Mouse (Mus musculus) heart, embryonic 14.5 days (tissue): ENCODE data around the gene Myh7b. TPM values are rescaled to one million over a fixed set of nuclear protein-coding genes. Genes with fewer than 3 reads are reported as not detected.

Experiments
- ATAC-seq: fragments of 200-750 bp; cut with Nextera tagmentation; 2 replicates; pipeline ENCODE4 v1.8.0; 2017; ENCODE audit warnings: low read depth, moderate TSS enrichment; ENCODE audit not compliant: insufficient number of reproducible peaks, insufficient read depth, low FRiP score
- H3K27ac ChIP-seq, 2 experiments: fragments of 200-500 bp in 1 of 2; fragments of 300-500 bp in 1 of 2; sonication (generic) in 1 of 2; replicated peaks in 1 of 2; 2 replicates each; pipeline ENCODE4 v1.5.1; 2012 to 2014; ENCODE audit warnings: low read depth in 2 of 2, low read length in 2 of 2, control low read depth in 1 of 2, mild to moderate bottlenecking in 1 of 2, mixed read lengths in 1 of 2; ENCODE audit not compliant: control insufficient read depth in 1 of 2, insufficient read depth in 1 of 2
- H3K27me3 ChIP-seq: fragments of 300-500 bp; sonication (generic); 2 replicates; pipeline ENCODE4 v1.6.1; 2014; ENCODE audit warnings: mild to moderate bottlenecking, low read length, control low read depth; ENCODE audit not compliant: control insufficient read depth, insufficient read depth
- H3K36me3 ChIP-seq: fragments of 300-500 bp; sonication (generic); 2 replicates; pipeline ENCODE4 v1.6.1; 2014; ENCODE audit warnings: mild to moderate bottlenecking, control low read depth, low read length, mixed read lengths; ENCODE audit not compliant: control insufficient read depth, insufficient read depth
- H3K4me1 ChIP-seq, 2 experiments: fragments of 200-500 bp in 1 of 2; fragments of 300-500 bp in 1 of 2; sonication (generic) in 1 of 2; 2 replicates each; pipeline ENCODE4 v1.6.1; 2012 to 2014; ENCODE audit warnings: low read length in 2 of 2, control low read depth in 1 of 2, mixed read lengths in 1 of 2; ENCODE audit not compliant: control insufficient read depth in 2 of 2, insufficient read depth in 2 of 2
- H3K4me2 ChIP-seq: fragments of 300-500 bp; sonication (generic); 2 replicates; pipeline ENCODE4 v1.6.1; 2014; ENCODE audit warnings: mild to moderate bottlenecking, low read length
- H3K4me3 ChIP-seq, 2 experiments: fragments of 200-500 bp in 1 of 2; fragments of 300-500 bp in 1 of 2; sonication (generic) in 1 of 2; 2 replicates each; pipeline ENCODE4 v1.5.1; 2012 to 2014; ENCODE audit warnings: low read length in 2 of 2, mild to moderate bottlenecking in 2 of 2, control low read depth in 1 of 2, low read depth in 1 of 2, moderate library complexity in 1 of 2; ENCODE audit not compliant: control insufficient read depth in 1 of 2, insufficient read depth in 1 of 2
- H3K9ac ChIP-seq: fragments of 300-500 bp; sonication (generic); 2 replicates; pipeline ENCODE4 v1.6.1; 2014; ENCODE audit warnings: mild to moderate bottlenecking, low read length
- H3K9me3 ChIP-seq: fragments of 300-500 bp; sonication (generic); 2 replicates; pipeline ENCODE4 v1.6.1; 2016; ENCODE audit warnings: low read length, control low read depth; ENCODE audit not compliant: control insufficient read depth
- WGBS: fragments of 180-500 bp; shearing (Covaris S2); extraction: QIAGEN DNeasy Blood & Tissue Kit; methylation state at CpG from one replicate; pipeline ENCODE4 v1.1.7; 2014; 5-methylcytosine and 5-hydroxymethylcytosine counted together
- polyA plus RNA-seq: library from polyadenylated mRNA; unstranded; fragments of >200 nt; fragmentation: Nextera tagmentation; extraction: Ambion mirVana; gene quantifications from 2 replicates; pipeline ENCODE4 v1.2.1, GENCODE M21; 2014

Myh7b gene
- polyA plus RNA-seq, 1 experiment from 2014 or later, result 27.3 TPM

DNA sequence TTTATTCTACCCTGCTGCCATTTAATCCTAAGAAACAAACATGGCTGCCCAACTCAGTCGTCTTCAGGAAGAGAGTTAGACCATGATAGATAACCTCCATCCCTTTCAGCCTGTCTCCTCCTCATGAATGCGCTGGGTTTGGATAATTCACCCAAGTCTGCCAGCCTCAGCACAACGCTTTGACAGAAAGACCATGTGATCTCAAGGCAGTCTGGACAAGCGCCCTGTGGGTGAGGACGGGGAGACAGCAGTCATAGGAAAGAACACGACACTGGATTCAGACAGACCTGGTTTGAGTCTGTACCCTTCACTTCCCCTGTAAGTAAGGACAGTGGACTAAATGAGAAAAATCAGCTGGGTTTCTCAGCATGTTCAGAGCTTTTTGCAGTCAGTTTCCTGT is 21.5 kb upstream of the Myh7b start:
- Histone ChIP-seq H3K4me3 (no peak overlapping the region), H3K4me2 (no peak overlapping the region), H3K36me3 (no peaks in the 10 kb centered on the region), H3K27ac (no peak overlapping the region), H3K9ac (no peak overlapping the region), H3K4me1 (peaks cover 2 to 10% of the 10 kb centered on the region in 2 experiments; a peak in 1 of 4 replicates), H3K27me3 (no peaks in the 10 kb centered on the region), H3K9me3 (no peaks in the 10 kb centered on the region)
- ATAC-seq, result no peak
- 72% methylated on average over 6 of the region's 6 CpGs for WGBS

DNA sequence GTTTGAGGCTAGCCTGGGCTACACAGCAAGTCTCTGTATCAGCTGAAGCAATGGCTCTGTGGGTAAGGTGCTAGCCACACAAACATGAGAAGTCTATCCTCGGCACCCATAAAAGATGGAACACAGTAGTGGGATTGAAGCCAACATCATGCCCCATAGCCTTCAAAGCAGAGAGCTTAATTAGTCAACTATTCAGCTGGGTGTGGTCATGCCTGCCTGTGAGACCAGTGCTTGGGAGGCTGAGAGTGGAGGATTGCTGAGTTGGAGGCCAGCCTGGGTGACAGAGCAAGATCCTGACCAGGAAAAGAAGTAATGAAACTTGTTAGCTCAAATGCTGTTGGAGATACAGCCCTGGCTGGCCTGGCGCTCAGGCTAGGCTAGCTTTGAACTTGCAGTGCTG is 20.1 kb upstream of the Myh7b start:
- no peak for ATAC-seq
- Histone ChIP-seq H3K9ac (no peak overlapping the region), H3K27me3 (no peaks in the 10 kb centered on the region; the same call in 1 of the 2 replicates), H3K27ac (no peak overlapping the region), H3K4me3 (no peak overlapping the region), H3K4me2 (no peak overlapping the region), H3K9me3 (no peaks in the 10 kb centered on the region), H3K36me3 (no peaks in the 10 kb centered on the region), H3K4me1 (peaks cover 2 to 10% of the 10 kb centered on the region in 2 experiments; a peak in 1 of 4 replicates)
- WGBS, result 88% methylated on average over 2 of the region's 2 CpGs

DNA sequence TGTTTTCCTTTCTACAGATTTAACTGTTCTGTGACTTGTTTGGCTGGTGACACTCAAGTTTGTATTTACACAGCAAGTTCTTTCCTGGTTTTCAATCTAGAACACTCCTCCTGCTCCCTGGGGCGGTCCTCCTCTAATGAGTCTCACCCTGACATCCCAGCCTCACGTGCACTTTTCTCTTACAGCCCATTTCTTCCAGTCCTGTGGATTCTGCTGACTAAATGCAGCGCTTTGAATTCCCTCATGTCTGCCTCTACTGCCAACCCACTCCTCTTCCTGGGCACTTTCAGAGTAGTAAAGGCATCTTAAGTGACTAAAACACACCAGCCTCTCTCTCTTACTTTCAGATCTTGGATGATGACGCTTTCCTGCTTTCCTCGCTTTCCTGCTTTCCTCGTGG is 19.3 kb upstream of the Myh7b start:
- Histone ChIP-seq H3K4me3 (peak overlapping the region; percentile 59 to 62), H3K36me3 (no peaks in the 10 kb centered on the region), H3K4me1 (peaks cover 7 to 10% of the 10 kb centered on the region in 2 experiments; a peak in 2 of 4 replicates), H3K27me3 (no peaks in the 10 kb centered on the region; the same call in 1 of the 2 replicates), H3K9ac (peak overlapping the region; percentile 85), H3K4me2 (peak overlapping the region; percentile 77), H3K9me3 (no peaks in the 10 kb centered on the region), H3K27ac (peak overlapping the region; percentile 81 to 90)
- WGBS, result 5% methylated on average over 6 of the region's 6 CpGs
- ATAC-seq, result no peak

DNA sequence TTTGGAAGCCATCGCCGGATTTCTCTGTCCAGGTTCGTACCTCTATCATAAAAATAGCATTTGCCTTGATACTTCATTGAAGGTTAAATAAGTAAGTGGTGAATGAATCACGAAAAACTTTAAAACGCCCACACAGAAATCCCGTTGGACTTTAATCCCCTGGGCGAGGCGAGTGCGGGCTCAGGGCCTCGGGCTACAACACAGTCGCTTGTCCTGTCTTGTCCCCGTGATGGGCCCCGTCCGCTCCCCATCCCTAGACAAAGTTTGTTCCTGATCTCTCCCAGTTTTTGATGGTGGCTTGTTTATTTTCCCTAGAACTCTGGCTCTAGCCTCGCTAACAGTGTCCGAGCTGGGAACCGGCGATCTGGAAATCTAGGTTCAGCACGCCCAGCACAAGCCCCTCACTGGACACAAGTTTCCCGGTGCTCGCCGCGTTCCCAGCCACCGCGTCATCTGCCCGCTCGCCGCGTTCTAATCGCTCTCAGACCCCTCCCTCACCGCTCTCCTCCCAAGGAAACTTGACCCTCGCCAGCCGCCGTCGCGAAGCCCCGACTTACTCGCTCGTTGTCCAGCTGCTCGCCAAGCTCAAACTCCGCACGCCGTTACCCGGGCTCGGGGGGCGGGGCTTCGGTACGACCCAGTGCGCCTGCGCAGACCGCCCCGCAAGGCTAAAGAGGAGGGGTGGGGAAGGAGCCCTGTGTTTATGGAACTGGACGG is 18.7 kb upstream of the Myh7b start, which contains the start of gene Gss:
TSS of gene Gss (minus strand) at position 674 of the 717 bp plus-strand sequence.
- Histone ChIP-seq H3K27me3 (no peaks in the 10 kb centered on the region; the same call in 1 of the 2 replicates), H3K4me3 (peak within 1 kb of the TSS; percentile 59 to 62), H3K9me3 (no peaks in the 10 kb centered on the region), H3K36me3 (no peaks in the 10 kb centered on the region), H3K9ac (peak within 1 kb of the TSS; percentile 85), H3K4me1 (peaks cover 11 to 15% of the 10 kb centered on the region in 2 experiments; a peak in 2 of 4 replicates), H3K27ac (peak within 1 kb of the TSS; percentile 81 to 90), H3K4me2 (peak within 1 kb of the TSS; percentile 77)
- peak; percentile 96 for ATAC-seq
- under 1% methylated on average over 53 of the region's 53 CpGs for WGBS

DNA sequence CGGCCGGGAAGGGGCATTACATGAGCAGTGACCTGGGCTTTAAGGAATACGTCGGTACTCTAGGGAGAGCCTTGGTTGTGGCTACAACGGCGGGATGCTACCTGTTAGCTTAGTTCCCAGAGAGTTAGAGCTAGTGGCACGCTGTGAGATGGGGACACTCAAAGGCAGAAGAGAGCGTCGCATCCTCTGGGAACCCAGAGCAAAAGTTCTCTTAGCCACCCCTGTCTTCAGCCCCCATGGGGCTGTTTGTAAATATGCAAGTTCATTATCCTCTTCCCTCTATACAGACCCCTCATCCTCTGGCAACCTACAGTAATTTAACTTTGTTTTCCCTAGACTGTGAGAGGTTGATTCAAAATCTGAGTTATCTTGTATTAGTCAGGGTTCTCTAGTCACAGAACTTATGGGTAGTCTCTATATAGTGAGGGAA is 18.1 kb upstream of the Myh7b start:
- H3K27me3 ChIP-seq, result no peaks in the 10 kb centered on the region; the same call in 1 of the 2 replicates
- H3K4me2 ChIP-seq, result peak overlapping the region; percentile 77
- H3K4me1 ChIP-seq, result peaks cover 11 to 15% of the 10 kb centered on the region in 2 experiments; a peak in 2 of 4 replicates
- peak overlapping the region; percentile 85 for H3K9ac ChIP-seq
- ATAC-seq, result no peak
- no peaks in the 10 kb centered on the region for H3K36me3 ChIP-seq
- H3K9me3 ChIP-seq, result no peaks in the 10 kb centered on the region
- peak overlapping the region; percentile 59 to 62 for H3K4me3 ChIP-seq
- WGBS, result under 1% methylated on average over 9 of the region's 9 CpGs
- H3K27ac ChIP-seq, result peak overlapping the region; percentile 24 to 51; a peak in 1 of 4 replicates

DNA sequence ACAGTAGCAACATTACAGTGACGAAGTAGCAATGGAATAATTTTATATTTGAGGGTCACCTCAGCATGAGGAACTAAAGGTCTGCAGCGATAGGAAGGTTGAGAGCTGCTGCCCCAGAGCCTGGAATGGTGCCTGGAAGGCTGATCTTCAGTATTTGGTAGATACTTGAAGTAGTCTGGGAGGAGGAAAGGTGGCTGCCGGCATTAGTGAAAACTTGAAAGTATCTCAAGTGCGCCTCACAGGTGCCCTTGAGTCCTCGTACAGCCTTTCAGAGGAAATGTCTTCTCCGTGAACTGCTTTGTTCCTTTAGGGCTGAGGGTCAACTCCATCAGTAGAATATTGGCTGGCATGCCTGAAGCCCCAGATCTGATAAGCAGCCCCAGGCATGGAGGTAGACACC is 15.5 kb upstream of the Myh7b start:
- Histone ChIP-seq H3K36me3 (no peaks in the 10 kb centered on the region), H3K27me3 (no peaks in the 10 kb centered on the region; the same call in 1 of the 2 replicates), H3K4me1 (peaks cover 11 to 15% of the 10 kb centered on the region in 2 experiments; a peak in 2 of 4 replicates), H3K9ac (no peak overlapping the region), H3K9me3 (no peaks in the 10 kb centered on the region), H3K27ac (no peak overlapping the region), H3K4me2 (no peak overlapping the region), H3K4me3 (no peak overlapping the region)
- WGBS, result 70% methylated on average over 6 of the region's 6 CpGs
- no peak for ATAC-seq

DNA sequence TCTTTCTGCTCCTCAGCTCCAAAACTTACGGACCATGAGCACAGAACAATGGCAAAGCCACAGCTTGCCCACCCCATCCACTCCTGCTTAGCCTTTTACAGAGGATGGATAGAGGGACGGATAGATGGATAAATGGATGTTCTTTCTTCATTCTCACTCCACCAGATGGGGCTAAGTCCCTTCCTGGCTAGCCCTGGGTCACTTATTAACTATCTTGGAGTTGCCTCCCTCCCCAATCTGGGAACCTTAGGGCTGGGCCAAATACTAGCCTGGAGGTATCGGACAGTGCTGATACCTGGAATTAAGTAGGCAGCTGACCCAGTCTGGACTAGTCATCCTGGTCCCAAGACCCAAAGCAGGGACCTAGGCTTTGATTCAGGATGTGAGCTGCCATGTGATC is 7.3 kb upstream of the Myh7b start:
- WGBS, result 44% methylated on average over 3 of the region's 3 CpGs
- ATAC-seq, result no peak; the same call in 1 of the 2 replicates
- H3K4me1 ChIP-seq, result peaks cover 28 to 35% of the 10 kb centered on the region in 2 experiments
- no peaks in the 10 kb centered on the region for H3K36me3 ChIP-seq
- no peak overlapping the region for H3K9ac ChIP-seq
- no peaks in the 10 kb centered on the region for H3K9me3 ChIP-seq
- H3K27ac ChIP-seq, result peak overlapping the region; percentile 88 to 94; a peak in 2 of 4 replicates
- H3K4me3 ChIP-seq, result no peak overlapping the region
- no peak overlapping the region for H3K4me2 ChIP-seq
- H3K27me3 ChIP-seq, result no peaks in the 10 kb centered on the region
